Mouse (Mus musculus) urinary bladder, adult 2 months (tissue): ENCODE data around the gene Gm5426. TPM values are rescaled to one million over a fixed set of nuclear protein-coding genes. Genes with fewer than 3 reads are reported as not detected.
"Not testable (repeated sequence)": the region's sequence is repeated elsewhere in the genome, so short reads cannot be mapped to it uniquely, and the experiment has no call there.

Experiments used
- DNase-seq: peaks from one replicate; pipeline ENCODE4 v3.0.0; 2022; ENCODE audit warnings: low spot score
- polyA plus RNA-seq: library from polyadenylated mRNA; depleted of rRNA; stranded (reverse); fragments of >200 nt; gene quantifications from 2 replicates; pipeline ENCODE4 v1.2.3, GENCODE M21; 2012; rRNA removed

Gene Gm5426
- not detected in 2 replicates for polyA plus RNA-seq

DNA sequence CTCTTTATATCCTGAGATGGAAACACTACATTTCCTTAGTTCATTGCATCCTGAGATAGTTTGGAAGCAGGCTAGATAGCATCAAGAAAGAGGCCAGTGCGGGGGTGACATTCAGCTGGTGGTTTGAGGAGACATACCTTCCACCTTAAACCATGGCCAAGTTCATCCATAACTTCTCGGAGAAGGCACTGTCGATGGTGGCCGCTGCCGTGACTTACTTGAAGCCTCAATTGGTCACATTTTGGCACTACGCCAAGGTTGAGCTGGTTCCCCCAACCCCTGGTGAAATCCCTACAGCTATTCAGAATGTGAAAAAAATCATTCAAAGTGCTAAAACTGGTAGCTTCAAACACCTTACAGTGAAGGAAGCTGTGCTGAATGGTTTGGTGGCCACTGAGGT lies at the start of gene Gm5426:
Gm5426 (plus strand) TSS at position 153 of the 400 bp plus-strand sequence.
- not testable (repeated sequence) for DNase-seq

DNA sequence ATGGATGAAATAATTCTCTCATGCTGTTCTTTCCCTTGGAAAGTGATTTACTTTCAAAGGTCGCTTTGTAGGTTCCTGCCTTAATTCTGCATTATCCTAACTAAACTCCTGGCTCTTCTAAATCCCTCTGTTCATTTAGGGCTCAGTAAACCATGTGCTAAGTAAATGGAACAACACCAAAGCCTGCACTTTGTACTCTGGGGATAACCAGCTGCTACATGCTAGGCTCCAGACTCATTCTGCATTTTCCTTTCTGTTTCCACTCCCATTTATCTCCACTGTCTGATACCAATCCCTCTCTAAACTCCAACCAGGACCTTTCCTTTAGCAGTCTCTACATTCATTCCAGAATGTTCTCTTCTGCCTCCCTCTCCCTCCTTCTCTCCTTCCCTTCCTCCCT lies 46.7 kb upstream of the Gm5426 start:
- DNase-seq, result no peak

DNA sequence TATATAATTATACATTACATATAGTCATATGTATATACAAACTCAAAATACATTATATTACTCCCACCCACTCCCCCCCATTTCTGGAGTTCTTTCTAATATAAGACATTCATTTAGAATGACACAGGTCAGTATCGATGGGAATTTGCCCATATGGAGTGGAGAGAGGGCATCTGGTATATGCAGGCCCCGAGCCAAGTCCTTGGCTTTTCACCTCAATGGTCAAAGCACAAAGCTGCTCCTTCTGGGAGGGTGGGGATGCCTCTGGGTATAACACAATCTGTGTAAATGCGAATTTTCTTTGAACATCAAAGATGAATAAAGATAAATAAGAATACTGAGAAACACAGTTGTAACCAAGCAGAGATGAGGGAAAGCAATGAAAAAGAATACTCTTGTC lies 46.0 kb upstream of the Gm5426 start:
- DNase-seq, result no peak

DNA sequence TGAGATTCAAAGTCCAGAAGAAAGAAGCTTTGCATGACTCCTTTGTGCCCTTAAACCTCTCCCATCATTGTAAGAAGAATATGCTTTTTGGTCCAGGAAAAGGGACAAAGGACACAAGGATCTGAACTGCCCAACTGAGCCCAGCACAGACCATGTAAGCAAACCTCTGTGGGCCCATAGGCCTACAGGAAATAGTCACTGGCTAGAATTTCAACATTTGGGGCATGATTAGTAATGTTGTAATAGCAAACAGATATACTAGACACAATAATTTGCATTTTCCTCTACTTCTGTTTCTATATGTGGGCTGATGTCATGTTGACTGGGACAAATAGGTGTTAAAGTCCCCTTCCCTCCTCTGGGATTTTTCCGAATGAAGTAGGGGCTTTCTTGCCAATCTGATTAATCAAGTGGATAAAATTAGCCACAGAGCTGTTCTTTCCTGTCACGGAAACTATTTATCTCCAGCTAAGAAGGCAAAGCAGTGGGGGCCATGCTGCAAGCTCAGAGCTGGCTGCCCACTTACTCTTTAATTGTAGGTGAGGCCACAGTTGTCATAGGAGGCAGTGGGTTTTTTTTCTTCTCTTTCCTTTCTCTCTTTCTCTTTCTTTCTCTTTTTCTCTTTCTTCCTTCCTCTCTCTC lies 42.4 kb upstream of the Gm5426 start:
- DNase-seq, result no peak

DNA sequence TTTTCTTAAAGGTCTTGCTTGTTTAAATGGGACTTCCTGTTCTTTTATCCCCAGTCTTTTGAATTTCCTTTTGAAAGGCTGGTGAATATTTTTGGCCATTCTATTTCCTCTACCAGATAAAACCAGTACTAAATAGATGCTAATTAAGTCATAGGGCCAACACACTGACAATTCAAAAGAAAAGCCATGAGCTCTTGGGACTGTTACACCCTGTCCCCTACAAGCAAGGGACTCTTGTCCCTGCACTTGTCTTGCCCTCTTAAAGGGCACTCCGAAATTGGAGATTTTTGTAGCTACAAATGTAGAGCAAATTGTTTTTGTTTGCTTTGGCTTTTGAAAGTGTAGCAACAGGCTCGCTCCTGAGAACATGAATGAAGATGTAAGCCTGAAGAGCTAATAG lies 41.8 kb upstream of the Gm5426 start:
- no peak for DNase-seq

DNA sequence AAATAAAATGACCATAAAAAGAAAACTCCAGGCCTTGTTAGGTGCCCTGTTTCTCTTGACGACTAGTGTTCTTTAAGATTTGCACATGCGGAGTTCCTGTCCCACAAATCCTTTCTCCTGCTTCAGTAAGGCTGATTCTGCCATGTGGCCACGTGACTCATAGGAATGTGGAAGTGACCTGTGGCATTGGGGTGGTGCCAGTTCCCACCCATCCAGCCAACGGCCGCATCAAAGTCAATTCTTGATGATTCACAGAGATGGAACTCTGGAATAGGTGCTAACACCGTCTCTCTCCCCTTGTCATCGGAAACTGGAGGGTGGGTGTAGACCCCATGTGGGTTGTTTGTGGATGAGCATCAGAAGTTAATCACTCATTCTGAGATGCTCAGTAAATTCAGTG lies 39.7 kb upstream of the Gm5426 start:
- no peak for DNase-seq

DNA sequence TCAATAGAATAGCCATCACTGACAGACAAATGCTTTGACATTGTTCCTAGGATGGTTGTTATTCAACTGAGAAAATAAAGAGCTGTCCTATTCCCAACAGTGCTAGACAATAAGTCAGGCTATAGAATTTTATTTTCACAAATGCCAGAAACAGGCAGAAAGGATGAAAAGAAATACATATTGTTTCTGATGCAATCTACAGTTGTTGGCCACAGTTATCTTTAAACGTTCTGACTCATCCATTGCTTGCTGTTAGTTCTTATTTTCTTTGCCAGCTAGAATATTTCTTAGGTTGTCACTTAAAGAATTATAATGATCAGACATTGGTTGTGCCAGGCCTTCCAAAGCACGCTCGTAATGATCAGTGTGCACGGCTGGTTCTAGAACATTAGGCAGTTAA lies 35.4 kb upstream of the Gm5426 start:
- no peak for DNase-seq

DNA sequence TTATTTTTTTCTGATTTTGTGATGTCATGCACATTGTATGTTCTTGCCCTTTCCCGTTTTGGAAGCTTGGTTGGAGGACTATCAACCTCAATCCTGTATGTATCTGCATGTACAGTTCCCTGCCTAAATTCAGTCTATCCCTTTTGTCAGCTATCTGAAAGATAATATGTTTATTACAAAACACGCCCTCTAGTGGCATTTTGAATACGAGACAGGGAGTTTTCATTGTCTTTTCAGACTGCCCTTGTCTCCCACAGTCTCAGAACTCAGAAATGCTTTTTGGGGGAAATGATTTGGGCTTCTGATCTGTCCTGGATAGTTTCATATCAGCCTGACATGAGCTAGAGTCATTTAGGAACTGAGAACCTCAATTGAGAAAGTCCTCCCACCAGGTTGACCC lies 32.2 kb upstream of the Gm5426 start:
- DNase-seq, result no peak

DNA sequence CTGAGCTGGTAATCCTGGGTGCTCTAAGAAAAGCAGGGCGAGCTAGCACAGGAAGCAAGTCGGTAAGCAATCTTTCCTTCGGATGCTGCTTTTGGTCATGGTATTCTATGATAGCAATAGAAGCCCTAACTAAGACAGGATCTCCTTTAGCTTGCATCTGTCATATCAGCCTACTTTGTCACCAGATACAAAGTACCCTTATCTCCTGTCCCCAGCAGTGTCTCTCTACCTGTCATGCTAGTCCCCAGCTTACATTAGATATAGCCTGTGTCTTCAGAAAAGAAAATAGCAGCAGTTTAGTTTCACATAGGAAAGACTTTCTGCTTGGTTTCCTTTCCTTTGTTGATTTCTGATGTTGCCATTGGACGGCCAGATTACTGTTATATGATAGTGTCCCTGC lies 31.8 kb upstream of the Gm5426 start:
- DNase-seq, result no peak

DNA sequence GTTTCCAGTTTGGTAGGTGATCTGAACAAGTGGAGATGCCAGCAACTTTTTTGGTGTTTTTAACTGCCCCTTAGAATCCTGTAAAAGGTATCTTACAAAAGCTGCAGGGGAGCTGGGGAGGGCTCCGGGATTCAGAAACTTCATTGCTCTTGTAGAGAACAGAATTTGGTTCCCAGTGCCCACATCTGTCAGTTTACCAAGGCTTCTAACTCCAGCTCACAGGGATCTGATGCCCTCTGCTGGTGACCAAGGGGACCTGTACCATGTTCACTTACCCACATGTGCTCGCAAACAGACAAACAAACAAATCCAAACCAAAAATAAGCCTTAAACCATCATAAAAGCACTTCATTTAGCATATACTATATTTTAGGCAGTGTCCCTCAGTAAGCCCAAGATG lies 31.3 kb upstream of the Gm5426 start:
- no peak for DNase-seq

DNA sequence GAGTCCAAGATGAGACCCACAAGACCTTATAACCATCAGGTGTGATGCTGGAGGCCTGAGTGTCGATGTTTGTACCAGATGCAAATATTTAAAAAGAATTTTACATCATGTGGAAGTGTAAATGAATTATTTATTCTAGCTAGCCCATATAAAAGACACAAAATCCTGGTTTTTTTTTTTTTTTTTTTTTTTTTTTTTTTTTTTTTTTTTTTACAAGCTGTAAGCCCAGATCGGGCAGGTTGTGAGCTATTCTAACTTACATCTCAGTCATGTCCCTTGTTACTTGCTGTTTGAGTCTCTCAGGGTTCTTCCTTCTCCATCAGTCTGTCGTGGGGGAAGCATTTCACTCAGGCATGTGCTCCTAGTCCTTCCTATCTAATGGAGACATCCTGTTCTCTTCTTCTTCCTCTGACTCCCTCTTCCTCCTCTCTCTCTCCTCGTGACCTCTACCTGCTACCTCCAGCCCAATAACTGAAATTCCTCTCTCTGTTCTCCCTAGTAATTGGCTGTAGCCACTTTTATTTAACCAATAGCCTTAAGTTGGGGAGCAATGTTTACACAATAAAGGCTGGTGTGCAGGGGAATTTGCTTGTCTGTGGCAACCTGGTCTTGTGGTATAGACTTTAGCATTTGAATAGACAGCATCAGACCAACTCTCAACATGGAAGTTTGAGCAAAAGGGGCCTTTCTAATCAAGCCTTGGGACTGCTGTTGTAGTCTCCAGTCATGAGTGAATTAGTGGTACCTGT lies 29.3 kb upstream of the Gm5426 start:
- no peak for DNase-seq

DNA sequence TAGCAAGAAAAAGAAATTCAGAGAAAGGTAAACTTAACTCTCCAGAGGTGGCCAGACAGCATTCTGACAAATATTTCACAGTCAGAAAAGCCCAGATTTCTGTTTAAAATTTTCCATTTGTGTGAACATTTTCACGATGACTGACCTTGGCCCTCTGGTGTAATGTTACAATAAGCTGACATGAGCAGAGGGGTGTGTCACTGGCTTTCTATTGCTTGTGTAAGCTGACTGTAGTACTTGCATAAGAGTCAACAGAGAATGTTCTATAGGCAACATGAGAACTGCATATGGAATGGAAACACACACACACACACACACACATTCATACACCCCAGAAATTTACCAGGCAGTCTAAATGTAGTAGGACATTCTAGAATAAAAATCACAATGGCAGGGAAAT lies 28.6 kb upstream of the Gm5426 start:
- no peak for DNase-seq

DNA sequence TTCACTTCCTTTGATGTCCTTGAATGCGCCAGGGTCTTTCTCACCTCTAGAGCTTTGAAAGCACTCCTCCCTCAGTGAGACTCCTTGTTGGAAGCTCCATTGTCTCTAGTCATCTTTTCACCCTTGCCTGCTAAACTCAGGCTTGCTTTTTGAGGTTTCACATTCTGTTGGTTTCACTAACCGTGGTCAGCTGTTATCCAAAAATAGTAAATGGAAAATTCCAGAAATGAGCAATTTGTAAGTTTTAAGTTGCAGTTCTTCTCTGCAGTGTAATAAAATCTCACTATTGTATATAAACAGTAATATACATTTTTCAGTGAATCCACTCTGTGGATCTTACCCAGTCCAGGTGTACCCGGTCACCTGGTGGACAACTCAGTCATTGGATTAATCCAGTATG lies 21.1 kb upstream of the Gm5426 start:
- DNase-seq, result no peak

DNA sequence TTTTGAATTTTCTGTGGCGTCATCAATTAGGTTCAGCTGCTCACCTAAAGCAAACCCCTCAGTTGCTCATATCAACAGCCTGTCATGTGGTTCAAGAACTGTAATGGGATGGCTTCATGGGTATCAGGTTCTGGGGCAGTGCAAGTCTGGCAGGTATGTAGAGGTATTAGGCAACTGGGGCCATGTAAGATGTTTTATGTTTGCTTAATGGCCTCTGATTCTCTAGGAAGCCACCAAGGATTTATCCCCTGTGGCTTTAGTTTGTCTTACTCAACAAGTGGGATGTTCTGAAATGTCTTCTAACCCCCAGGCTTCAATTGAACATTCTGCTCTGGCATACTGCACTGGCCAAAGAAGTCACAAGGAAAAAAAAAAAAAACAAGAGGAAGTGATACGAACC lies 15.6 kb upstream of the Gm5426 start:
- no peak for DNase-seq

DNA sequence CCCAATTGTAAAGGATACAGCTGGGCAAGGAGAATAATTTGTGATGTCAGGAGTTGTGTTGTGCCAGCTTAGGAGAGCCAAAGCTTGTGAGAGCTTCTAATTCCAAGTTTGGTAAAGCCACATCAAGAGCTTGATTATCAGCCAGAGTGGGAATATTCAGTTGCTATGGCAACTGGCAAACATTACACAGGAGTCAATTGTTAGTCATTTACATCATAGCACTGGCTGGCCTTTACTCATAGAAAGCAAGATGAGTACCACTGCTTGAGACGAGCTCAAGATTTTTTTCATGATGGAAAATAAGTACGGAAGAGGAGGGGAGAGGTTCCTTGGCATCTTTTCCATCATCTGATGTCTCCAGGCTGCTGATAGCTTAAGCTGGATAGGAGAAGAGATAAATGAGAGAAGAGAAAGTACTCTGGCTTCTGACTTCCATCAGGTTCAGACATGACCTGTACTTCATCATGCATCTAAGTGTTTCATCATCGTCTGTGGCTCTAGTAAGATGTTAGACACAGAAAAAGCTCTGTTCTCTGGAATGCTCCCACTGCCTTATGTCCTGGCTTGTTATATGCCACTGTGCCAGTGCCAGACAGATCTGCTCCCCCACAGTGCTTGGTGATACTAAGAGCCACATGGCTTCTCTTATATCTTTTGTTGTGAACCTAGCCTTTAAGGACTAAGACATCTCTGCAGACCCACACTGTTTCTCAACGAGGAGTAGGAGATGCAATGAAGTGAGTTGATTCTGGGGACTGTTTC lies 15.0 kb upstream of the Gm5426 start:
- no peak for DNase-seq

DNA sequence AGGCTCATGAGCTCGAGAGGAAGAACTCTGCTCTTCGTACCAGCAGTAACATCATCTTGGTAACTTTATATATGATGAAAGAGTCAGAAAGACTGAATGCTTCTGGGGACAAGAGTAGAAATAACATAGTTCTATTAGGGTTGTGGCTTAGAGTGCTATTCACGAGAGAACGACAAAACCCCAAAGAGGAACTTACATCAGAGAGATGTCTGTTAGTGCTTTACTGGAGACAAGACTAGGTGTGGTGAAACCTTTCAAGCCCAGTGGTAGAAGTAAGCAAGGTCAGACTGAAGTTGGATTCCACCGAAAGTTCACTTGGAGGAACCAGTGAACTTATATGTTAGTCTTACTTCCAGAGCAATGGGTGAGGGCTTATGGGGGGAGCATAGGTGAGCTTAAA lies 12.5 kb upstream of the Gm5426 start:
- DNase-seq, result no peak

DNA sequence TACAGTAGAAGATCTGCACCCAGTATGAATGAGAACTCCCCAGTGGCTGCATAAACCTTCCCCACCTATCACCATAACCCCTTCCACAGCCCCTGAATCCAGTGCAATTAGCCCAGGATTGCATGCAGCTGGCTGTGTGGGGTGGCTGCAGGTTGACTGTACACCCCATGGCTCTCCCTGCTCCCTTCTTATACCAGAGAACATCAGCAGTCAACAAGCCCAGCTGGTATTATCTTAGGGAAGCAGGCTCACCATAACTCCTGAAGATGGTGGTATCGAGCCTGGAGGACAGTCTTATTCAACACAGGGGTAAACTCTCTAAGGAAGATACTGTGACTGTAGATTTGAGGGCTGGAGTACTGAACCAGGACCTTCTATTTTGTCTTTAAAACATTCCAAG lies 12.1 kb upstream of the Gm5426 start:
- DNase-seq, result no peak

DNA sequence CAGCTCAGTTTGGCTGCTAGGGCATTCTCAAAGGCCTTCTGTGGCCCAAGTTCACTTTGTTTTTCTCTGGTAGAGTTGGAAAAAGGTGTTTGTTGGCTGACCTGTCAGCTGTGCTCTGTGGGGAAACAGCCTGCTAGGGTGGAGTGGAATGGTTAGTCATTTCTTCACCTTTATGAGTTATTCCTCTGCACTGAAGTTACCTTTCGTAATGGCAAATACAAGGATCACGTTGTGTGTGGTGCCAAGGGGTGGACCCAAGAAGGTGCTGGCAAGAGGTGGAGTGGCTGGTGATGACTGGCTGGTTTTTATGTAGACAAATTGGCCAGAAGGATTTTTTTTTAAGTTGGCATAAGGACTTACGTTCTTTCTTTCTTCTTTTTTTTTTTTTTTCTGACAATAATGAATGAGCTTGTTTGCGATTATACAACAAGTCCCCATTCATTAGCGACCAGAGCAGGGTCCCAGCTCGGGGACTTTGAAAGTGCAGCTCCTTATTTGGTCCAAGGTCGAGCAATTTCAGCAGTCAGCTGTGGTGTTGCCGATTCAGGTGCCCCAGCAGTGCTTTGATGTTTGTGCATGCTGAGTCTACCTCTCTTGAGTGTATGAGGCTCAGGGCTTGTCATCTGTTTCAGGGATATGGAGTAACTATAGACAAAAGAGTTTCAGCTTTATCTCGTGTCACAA lies 10.5 kb upstream of the Gm5426 start:
- no peak for DNase-seq

DNA sequence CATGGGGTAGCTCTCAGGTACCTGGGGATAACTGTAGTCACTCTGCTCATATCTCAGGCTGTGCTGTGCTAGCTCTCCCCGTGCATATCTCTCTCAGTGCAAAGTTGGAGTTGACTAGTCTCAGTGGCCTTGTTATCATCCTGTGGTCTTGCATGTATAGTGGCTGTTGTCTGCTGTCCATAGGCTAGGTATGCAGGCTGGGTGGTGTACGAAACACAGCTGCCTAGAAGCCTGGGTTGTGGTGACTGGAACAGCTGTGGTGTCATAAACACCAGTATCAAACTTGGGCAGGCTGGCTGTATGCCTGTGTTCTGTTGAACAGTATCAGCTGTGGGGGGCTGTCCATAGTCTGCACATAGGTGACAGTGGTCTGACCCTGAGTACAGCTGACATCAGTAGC lies 7.2 kb upstream of the Gm5426 start:
- DNase-seq, result no peak

DNA sequence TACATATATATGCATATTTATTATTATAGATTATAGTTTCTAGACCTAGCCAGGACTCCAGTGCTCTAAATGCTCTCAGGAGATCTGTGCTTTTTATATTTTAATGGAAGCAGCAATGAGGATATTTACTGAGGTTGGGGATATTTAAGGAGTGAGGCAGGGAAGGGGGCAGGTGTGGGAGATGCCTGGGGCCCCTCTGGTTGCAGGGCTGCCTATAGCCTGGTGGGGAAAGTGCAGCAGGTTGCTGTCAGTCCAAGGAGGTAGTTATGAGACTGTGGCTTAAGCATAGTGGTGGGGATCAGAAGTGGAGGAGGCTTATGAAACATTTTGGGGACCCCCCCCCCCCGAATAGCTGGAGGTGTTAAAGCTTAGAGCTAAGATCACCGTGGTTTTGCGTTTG lies 6.0 kb upstream of the Gm5426 start:
- no peak for DNase-seq

DNA sequence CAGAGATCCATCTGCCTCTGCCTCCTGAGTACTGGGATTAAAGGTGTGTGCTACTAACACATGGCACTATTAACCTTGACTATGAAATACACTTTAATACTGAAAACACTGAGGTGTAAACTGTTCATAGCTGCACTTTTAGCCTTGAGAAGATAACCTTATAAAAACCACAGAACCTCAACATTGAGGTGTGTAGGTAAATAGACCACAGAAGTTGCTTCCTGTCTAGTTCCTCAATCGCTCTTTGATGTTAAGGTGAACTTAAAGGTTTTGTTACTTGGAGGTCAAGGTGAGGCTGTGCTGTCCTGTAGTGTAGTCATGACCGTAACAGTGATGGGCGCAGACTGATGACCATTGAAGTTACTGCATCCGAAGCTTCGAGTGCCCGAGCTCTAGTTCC lies 5.3 kb upstream of the Gm5426 start:
- DNase-seq, result no peak

DNA sequence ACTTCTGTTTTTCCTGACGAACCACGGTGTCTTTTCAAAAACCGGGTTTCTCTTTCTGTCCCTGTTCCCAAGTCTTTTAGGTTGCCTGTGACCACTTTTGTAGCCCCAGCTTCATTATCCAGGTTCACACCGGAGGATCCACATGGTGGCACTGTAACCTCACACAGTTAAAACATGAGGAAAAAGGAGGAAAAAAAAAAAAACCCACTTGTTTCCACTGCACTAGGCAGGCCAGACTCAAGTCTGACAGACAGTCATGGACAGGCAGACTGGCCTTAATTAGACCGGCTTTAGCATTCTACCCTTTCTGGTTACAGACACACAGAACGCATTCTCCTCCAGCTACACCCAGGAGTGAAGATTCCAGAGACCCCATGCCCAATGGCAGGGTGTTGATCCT lies 4.2 kb upstream of the Gm5426 start:
- DNase-seq, result no peak

DNA sequence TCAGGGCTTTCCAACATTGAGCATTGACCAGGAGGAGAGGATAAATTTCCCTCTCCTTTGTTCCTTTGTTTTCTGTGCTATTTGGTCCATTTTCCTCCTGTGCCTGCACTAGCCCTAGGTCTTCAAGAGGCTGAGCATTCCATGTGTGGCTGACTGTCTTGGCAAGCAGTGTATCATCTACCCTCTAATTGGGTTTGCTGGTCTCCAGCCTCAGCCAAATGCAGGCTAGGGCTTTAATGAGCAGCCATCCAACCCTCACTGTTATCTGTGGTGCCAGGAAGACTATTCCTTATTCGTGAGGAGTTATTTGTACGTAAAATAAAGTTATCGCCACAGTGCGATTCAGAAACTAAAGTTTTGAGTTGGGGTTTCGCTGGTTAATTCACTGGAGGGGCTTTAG lies 2.2 kb downstream of the Gm5426 start:
- no peak for DNase-seq
